Mouse (Mus musculus) heart, postnatal 0 days (tissue): ENCODE data around the gene Emx2. TPM values are rescaled to one million over a fixed set of nuclear protein-coding genes. Genes with fewer than 3 reads are reported as not detected.

Experiments used
- ATAC-seq: fragments of 200-750 bp; cut with Nextera tagmentation; 2 replicates; pipeline ENCODE4 v1.8.0; 2017; ENCODE audit warnings: low read depth, moderate number of reproducible peaks, moderate library complexity; ENCODE audit not compliant: insufficient read depth
- DNase-seq: peaks from one replicate; pipeline ENCODE4 v3.0.0-alpha.2; 2016; ENCODE audit warnings: low spot score
- H3K27ac ChIP-seq: fragments of 300-500 bp; sonication (generic); 2 replicates; pipeline ENCODE4 v1.5.1; 2014; ENCODE audit warnings: low read depth, mild to moderate bottlenecking
- H3K27me3 ChIP-seq: fragments of 300-500 bp; sonication (generic); 2 replicates; pipeline ENCODE4 v1.6.1; 2014; ENCODE audit warnings: low read length, mixed read lengths; ENCODE audit not compliant: control insufficient read depth, insufficient read depth
- H3K36me3 ChIP-seq: fragments of 300-500 bp; sonication (generic); replicated peaks from 2 replicates; pipeline ENCODE4 v1.6.1; 2014; ENCODE audit warnings: low read length, mixed read lengths; ENCODE audit not compliant: control insufficient read depth, insufficient read depth
- H3K4me1 ChIP-seq: fragments of 300-500 bp; sonication (generic); 2 replicates; pipeline ENCODE4 v1.6.1; 2014; ENCODE audit warnings: antibody characterized with exemption; ENCODE audit not compliant: control insufficient read depth, insufficient read depth
- H3K4me2 ChIP-seq: fragments of 300-500 bp; sonication (generic); 2 replicates; pipeline ENCODE4 v1.6.1; 2014; ENCODE audit warnings: low read depth, mild to moderate bottlenecking, low read length, moderate library complexity
- H3K4me3 ChIP-seq: fragments of 300-500 bp; sonication (generic); 2 replicates; pipeline ENCODE4 v1.5.1; 2014; ENCODE audit warnings: low read depth, low read length
- H3K9ac ChIP-seq: fragments of 300-500 bp; sonication (generic); replicated peaks from 2 replicates; pipeline ENCODE4 v1.6.1; 2014; ENCODE audit warnings: low read depth, low read length, mixed read lengths
- H3K9me3 ChIP-seq: fragments of 300-500 bp; sonication (generic); replicated peaks from 2 replicates; pipeline ENCODE4 v1.6.1; 2016; ENCODE audit warnings: low read length; ENCODE audit not compliant: control insufficient read depth
- CTCF ChIP-seq: IDR thresholded peaks from 2 replicates; pipeline ENCODE4 v1.5.1; 2016; ENCODE audit warnings: antibody characterized with exemption, control low read depth, low read depth
- EP300 ChIP-seq: IDR thresholded peaks from 2 replicates; pipeline ENCODE4 v1.6.1; 2016; ENCODE audit warnings: antibody characterized with exemption, low read depth
- WGBS: fragments of 180-500 bp; shearing (Covaris S2); extraction: QIAGEN DNeasy Blood & Tissue Kit; methylation state at CpG from one replicate; pipeline ENCODE4 v1.1.7; 2014; 5-methylcytosine and 5-hydroxymethylcytosine counted together
- polyA plus RNA-seq: library from polyadenylated mRNA; unstranded; fragments of >200 nt; fragmentation: Nextera tagmentation; extraction: Ambion mirVana; gene quantifications from 2 replicates; pipeline ENCODE4 v1.2.1, GENCODE M21; 2015
- total RNA-seq: library from RNA; depleted of rRNA; stranded (reverse); fragments of >200 nt; gene quantifications from 2 replicates; pipeline ENCODE4 v1.2.3, GENCODE M21; 2014; ENCODE audit warnings: low replicate concordance

The Emx2 gene
- total and polyA plus RNA-seq, 2 experiments from 2014 or later, result not detected

- DNase-seq (no peak), ATAC-seq (no peak)
- Histone ChIP-seq H3K9ac (no peak overlapping the region), H3K36me3 (no peaks in the 10 kb centered on the region), H3K4me2 (peak overlapping the region; percentile 56), H3K27me3 (peaks cover 99% of the 10 kb centered on the region), H3K4me3 (peak overlapping the region; percentile 38), H3K9me3 (no peaks in the 10 kb centered on the region), H3K27ac (no peak overlapping the region), H3K4me1 (0 out of 2 replicates have a peak, but pooled peaks cover 8% of the 10 kb centered on the region)
- TF ChIP-seq EP300 (no peak), CTCF (no peak)
- 1% methylated on average over 61 of the region's 75 CpGs for WGBS
These were observed 1.1 kb downstream of the Emx2 start for GRCm38 (mm10) chr19:59459158-59459781.

- H3K4me3 ChIP-seq, result peak overlapping the region; percentile 38
- H3K9me3 ChIP-seq, result no peaks in the 10 kb centered on the region
- TF ChIP-seq CTCF, result no peak
- TF ChIP-seq EP300, result no peak
- H3K4me2 ChIP-seq, result peak overlapping the region; percentile 56
- H3K36me3 ChIP-seq, result no peaks in the 10 kb centered on the region
- no peak for DNase-seq
- 1% methylated on average over 19 of the region's 19 CpGs for WGBS
- 0 out of 2 replicates have a peak, but pooled peaks cover 8% of the 10 kb centered on the region for H3K4me1 ChIP-seq
- no peak overlapping the region for H3K27ac ChIP-seq
- H3K9ac ChIP-seq, result no peak overlapping the region
- no peak for ATAC-seq
- peaks cover 99% of the 10 kb centered on the region for H3K27me3 ChIP-seq
These were observed 1.7 kb downstream of the Emx2 start for GRCm38 (mm10) chr19:59459811-59460241.

- no peak for ATAC-seq
- peaks cover 99% of the 10 kb centered on the region for H3K27me3 ChIP-seq
- 0 out of 2 replicates have a peak, but pooled peaks cover 8% of the 10 kb centered on the region for H3K4me1 ChIP-seq
- H3K27ac ChIP-seq, result no peak overlapping the region
- no peak overlapping the region for H3K4me2 ChIP-seq
- 3% methylated on average over 34 of the region's 34 CpGs for WGBS
- TF ChIP-seq EP300 (no peak), CTCF (no peak)
- DNase-seq, result no peak
- no peaks in the 10 kb centered on the region for H3K36me3 ChIP-seq
- H3K9me3 ChIP-seq, result no peaks in the 10 kb centered on the region
- H3K9ac ChIP-seq, result no peak overlapping the region
- peak overlapping the region; percentile 2; the same call in 1 of the 2 replicates for H3K4me3 ChIP-seq
These were observed 2.4 kb downstream of the Emx2 start for GRCm38 (mm10) chr19:59460328-59461115.

GRCm38 (mm10) chr19:59461481-59462421 is 3.6 kb downstream of the Emx2 start:
- 3% methylated on average over 36 of the region's 36 CpGs for WGBS
- Histone ChIP-seq H3K9ac (no peak overlapping the region), H3K27me3 (peaks cover 99% of the 10 kb centered on the region), H3K4me3 (no peak overlapping the region), H3K4me2 (no peak overlapping the region), H3K27ac (no peak overlapping the region), H3K36me3 (no peaks in the 10 kb centered on the region), H3K4me1 (0 out of 2 replicates have a peak, but pooled peaks cover 8% of the 10 kb centered on the region), H3K9me3 (no peaks in the 10 kb centered on the region)
- TF ChIP-seq EP300 (no peak), CTCF (no peak)
- ATAC-seq (0 out of 2 replicates have a peak, but pooled peaks have one; percentile 14), DNase-seq (no peak)

GRCm38 (mm10) chr19:59462459-59463292 is 4.5 kb downstream of the Emx2 start:
- TF ChIP-seq CTCF (no peak), EP300 (no peak)
- DNase-seq (no peak), ATAC-seq (no peak)
- 10% methylated on average over 19 of the region's 19 CpGs for WGBS
- Histone ChIP-seq H3K27ac (no peak overlapping the region), H3K4me1 (0 out of 2 replicates have a peak, but pooled peaks cover 8% of the 10 kb centered on the region), H3K4me3 (no peak overlapping the region), H3K27me3 (peaks cover 99% of the 10 kb centered on the region), H3K9me3 (no peaks in the 10 kb centered on the region), H3K36me3 (no peaks in the 10 kb centered on the region), H3K9ac (no peak overlapping the region), H3K4me2 (no peak overlapping the region)
